Mouse (Mus musculus): ENCODE results near the gene Cyp2u1.
"Not testable (repeated sequence)": the region's sequence is repeated elsewhere in the genome, so short reads cannot be mapped to it uniquely, and the experiment has no call there.

Cyp2u1 gene

DNA sequence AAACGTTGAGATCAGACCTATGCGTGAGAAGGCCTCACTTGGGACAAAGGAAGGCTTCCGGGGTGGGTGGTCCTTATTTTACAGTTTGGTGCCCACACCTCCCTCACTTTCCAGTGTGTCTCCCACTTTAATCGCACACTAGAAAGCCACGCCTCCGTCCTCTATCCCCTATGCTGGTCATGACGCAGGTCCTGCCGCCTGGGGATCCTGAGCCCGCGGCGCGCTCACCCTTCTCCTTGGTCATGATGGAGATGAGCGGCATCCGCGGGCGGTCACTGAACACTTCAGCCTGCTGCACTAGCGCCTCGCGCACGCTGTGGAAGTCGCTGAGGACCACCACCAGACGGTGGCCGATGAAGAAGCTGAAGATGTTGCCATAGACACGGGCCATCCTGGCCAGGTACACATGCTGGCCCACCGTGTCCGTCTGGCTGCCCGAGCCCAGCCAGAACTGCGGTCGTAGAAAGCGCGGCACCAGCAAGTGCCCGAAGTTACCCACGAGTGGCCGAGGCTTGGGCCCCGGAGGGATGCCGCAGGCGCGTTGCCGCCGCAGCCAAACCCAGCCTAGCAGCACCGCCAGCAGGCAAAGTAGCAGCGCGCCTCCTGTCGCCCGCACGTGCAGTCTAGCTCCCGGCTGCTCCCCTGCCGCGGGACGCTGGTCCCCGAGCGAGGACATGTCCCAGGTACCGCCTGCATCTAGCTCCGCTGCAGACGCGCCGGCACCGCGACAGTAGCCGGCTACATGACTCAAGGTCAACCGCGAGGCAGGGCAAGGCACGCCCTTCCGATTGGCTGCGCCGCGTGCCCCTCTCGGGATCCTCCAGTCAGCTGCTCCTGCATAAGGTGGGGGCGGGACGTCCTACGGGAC is at the start of gene Cyp2u1:
Gene Cyp2u1 (minus strand): TSS at position 776 of the 868 bp plus-strand sequence.
- peak; percentile 62 for DNase-seq (ENCODE audit: low read depth)

DNA sequence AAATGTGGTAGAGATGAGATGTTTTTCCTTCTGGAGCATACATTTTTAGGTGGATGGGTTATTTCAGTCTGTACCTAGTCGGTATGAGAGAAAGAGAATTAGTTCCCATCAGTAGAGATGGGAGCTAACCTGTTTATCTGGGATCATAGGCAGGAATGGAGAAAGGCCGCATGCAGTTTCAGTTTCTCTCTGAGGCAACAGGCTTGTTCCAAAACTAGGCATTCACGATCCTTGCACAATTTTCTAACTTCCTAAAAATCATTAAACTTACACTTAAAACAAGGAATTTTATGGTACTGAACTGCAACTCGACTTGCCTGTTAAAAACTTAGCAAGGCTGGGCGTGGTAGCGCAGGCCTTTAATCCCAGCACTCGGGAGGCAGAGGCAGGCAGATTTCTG is 47.5 kb upstream of the Cyp2u1 start:
- DNase-seq (ENCODE audit: low read depth): no peak

- no peak for DNase-seq (ENCODE audit: low read depth)
Measured at GRCm38 (mm10) chr3:131349013-131349412, 46.0 kb upstream of the Cyp2u1 start.

DNA sequence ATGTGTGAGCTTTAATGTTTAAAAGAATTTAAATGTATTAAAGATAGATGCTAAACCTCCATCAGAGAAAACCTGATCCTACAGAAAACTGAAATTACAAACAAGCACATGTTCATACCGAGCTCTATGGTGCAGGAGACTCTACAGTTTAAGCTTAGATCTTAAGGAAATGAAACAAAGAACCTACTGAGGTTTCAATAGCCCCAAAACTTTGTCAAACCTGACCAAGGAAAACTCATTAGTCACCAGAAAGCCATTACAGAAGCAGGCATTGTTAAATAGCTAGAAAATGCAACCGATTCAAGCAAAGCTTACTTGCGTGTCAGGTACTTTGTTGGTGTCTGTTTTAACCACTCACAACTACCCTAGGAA is 45.5 kb upstream of the Cyp2u1 start:
- no peak for DNase-seq (ENCODE audit: low read depth)

DNA sequence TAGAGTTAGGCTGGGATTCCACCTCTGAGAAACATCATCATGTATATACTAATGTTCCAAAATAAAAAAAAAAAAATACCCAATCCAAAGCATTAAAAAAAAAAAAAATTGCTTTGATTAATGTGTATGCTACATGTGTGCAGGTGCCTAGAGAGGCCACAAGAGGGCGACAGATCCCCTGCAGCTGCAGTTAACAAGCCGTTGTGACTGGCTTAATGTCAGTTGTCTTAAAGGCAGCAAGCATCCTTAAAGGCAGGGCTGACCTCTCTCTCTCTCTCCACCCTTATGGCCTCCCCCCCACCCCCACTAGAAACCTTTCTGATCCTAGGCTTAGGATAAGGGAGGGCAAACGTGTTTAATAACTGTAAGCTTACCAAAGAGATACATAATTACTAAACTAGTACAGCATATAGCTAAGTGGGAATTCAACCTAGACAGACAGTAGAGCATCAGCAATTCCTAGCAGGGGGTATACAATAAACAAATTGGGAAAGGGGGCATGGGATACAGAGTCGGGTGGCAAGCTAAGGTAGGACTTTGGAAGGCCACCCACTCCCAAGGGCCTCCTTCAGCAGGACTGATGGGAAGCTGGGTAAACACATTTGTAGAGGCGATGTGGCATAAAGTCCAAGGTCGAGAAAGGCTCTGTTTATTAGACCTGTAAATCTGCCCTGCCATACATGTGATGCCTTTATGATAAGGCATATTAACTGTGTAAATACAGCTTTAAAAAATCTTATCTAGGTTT is 45.0 kb upstream of the Cyp2u1 start:
- DNase-seq (ENCODE audit: low read depth): no peak

DNA sequence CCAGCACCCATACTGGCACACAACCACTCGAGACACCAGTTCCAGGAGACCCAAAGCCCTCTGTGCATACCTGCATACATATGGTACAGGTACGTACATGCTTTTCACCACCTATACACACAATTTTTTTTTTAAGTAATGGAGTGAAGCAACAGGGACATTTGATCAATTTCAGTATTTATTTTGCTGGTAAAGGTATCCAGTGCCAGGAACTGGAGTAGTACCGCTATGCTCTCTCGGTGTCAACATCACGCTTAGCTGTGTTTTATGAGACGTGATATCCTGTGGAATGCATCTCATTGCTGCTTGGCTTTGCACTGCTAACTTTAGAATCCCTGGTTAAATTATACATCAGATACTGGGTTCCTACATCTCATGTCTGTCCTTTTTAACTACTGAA is 42.9 kb upstream of the Cyp2u1 start:
- DNase-seq (ENCODE audit: low read depth): no peak

DNA sequence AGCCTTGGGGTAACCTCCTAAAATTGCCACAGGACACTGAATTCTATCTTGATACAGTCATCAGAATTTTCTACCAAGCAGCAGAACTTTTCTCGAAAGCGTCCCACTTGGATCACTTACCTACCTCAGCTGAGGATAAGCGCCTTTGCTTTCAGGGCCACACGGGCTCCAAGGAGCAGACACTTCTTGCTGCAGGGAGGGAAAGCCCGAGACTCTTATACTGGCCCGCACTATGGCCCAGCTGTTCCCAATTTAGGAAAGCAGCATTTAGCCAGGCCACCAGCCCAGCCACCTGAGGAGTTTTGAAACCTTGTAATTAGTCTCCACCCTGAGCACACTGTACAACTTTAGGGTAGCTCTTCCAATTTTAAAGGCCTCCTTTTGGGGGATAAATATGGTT is 40.3 kb upstream of the Cyp2u1 start:
- DNase-seq (ENCODE audit: low read depth): no peak

- DNase-seq (ENCODE audit: low read depth): no peak
Measured at GRCm38 (mm10) chr3:131340885-131341284, 37.9 kb upstream of the Cyp2u1 start.

DNA sequence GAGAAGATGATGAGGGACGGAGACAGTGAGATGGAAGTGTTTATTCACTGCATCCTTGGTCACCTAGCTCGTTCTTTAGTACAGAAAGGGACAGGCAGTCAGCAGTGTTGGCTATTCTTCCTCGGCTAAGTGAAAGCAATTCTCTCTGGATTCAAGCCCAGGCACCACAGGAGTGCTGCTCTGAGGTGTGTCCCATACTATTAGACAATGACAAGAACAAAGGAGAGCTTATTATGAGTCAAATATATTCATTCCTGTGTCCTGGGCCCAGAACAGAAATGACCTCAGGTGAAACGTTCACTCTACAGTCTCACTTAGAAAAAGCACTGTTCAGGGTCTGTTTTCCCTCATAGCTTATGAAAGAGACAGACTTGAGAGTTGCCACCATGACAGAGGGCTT is 36.3 kb upstream of the Cyp2u1 start:
- DNase-seq (ENCODE audit: low read depth): no peak

- not testable (repeated sequence) for DNase-seq (ENCODE audit: low read depth)
Measured at GRCm38 (mm10) chr3:131337749-131338148, 34.7 kb upstream of the Cyp2u1 start.

GRCm38 (mm10) chr3:131336629-131337028 is 33.6 kb upstream of the Cyp2u1 start:
- DNase-seq (ENCODE audit: low read depth): no peak

- DNase-seq (ENCODE audit: low read depth): no peak
Measured at GRCm38 (mm10) chr3:131335117-131335547, 32.1 kb upstream of the Cyp2u1 start.

DNA sequence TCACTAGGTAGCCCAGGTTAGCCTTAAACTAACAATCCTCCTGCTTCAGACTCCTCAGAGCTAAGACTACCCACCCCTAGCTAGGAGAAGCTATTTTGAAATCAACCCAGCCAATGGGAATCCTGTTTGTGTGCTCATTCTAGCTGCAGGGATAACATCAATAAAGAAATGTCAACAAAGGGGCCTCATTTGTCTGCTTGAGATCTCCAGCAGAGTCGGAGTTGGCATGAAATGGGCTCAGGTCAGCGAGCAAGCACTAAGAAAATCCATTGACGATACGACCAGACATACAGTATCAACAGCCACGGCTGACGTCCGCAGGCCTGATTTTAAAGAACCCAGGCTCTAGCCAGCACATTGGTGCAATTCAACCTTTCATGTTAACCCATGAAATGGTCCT is 24.2 kb upstream of the Cyp2u1 start:
- no peak for DNase-seq (ENCODE audit: low read depth)

- no peak for DNase-seq (ENCODE audit: low read depth)
Measured at GRCm38 (mm10) chr3:131326637-131327036, 23.6 kb upstream of the Cyp2u1 start.

- DNase-seq (ENCODE audit: low read depth): no peak
Measured at GRCm38 (mm10) chr3:131322081-131322815, 19.2 kb upstream of the Cyp2u1 start.

DNA sequence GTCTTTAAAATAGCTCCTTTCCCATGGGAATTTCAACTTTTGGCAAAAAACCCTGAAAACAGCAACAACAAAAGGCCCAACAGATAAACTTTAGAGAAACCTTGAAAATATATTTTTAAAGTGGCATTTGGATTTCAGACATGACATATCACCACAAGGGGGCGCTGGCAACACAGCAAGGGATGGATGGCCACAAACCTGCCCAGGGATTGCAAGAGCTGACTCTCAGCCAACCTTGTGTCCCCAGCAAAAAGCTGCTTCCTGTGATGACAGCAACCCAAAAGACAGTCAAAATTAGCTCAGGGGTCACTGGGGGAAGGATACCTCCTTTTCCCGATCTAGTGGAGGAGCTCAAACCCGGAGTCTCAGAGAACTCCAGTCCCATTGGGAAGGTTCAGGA is 17.2 kb upstream of the Cyp2u1 start:
- peak; percentile 62 for DNase-seq (ENCODE audit: low read depth)

GRCm38 (mm10) chr3:131318211-131318610 is 15.2 kb upstream of the Cyp2u1 start:
- DNase-seq (ENCODE audit: low read depth): no peak

- no peak for DNase-seq (ENCODE audit: low read depth)
Measured at GRCm38 (mm10) chr3:131317126-131317525, 14.1 kb upstream of the Cyp2u1 start.

- DNase-seq (ENCODE audit: low read depth): no peak
Measured at GRCm38 (mm10) chr3:131315957-131316510, 13.0 kb upstream of the Cyp2u1 start.

DNA sequence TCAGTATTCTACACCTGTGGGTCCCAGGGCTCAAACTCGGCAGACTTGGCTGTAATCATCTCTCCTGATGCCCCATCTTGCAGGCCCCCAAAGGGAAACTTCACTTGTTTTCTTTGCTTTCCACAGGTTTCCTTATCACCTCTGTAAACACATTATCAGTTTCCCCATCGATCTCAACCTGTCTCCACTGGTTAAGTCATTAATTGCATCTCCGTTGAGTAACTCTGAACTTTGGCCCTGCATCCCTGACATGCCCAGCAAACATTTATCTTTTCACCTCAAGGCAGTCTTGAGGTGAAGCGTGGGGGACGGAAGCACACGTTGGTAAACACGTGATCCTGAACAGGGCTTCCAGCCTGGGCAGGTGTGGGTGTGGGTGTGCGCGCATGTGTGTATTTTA is 9.3 kb upstream of the Cyp2u1 start:
- DNase-seq (ENCODE audit: low read depth): no peak

DNA sequence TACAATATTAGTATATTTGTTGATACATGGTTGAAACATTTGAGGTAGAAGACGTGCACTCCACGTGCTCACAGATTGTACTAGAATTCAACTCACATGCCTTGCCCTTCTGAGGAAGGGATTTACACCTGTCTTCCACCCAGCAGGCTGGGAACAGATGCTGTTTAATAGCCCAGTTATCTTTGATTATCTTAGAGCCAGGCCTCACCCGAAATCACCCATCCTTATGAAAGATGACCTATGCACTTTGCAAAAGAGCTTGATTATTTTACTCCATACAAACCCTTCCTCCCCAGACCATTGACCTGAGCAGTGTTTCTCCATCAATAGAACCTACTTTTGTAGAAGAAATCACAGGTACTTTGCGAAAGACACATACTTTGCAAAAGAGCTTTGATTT is 7.5 kb upstream of the Cyp2u1 start:
- DNase-seq (ENCODE audit: low read depth): no peak

GRCm38 (mm10) chr3:131307811-131308210 is 4.8 kb upstream of the Cyp2u1 start:
- DNase-seq (ENCODE audit: low read depth): no peak

Measured in c-Kit-positive CD71-negative TER-119-negative erythroid progenitor cells, embryonic 14.5 days (primary cell).